ENCODE assay signal across 19 mouse cellular contexts in genomic region chr19:5966786-5967185, GRCm38 (mm10). TPM values are rescaled to one million over a fixed set of nuclear protein-coding genes. Genes with fewer than 3 reads are reported as not detected.
A peak's percentile ranks its signal among the peaks of the same experiment; 100 is the strongest.
DNase-seq lines count a peak whose midpoint lies in the region; ATAC-seq and TF ChIP-seq lines count a peak whose summit lies in the region.
"Had no signal": no experiment of that assay in that cellular context is flagged by ENCODE, and none has a peak within 500 bp of the region (broad histone marks: within the 10 kb centered on the region; RNA-seq: fewer than 3 reads in every experiment).

No protein-coding gene starts in this region.

- 0 out of 2 replicates have a peak, but pooled peaks cover under 1% of the 10 kb centered on the region for H3K36me3 ChIP-seq in heart, embryonic 12.5 days
- no peaks in the 10 kb centered on the region for H3K36me3 ChIP-seq in heart, adult 2 months (ENCODE audit: control insufficient read depth, insufficient read depth, low read length)
- H3K36me3 ChIP-seq in neural tube, embryonic 13.5 days: no peaks in the 10 kb centered on the region
- H3K36me3 ChIP-seq in neural tube, embryonic 15.5 days: no peaks in the 10 kb centered on the region
- peaks cover under 1% of the 10 kb centered on the region for H3K36me3 ChIP-seq in embryonic facial prominence, embryonic 10.5 days (replicated peaks)
- H3K36me3 ChIP-seq in liver, postnatal 0 days (replicated peaks; ENCODE audit: insufficient read depth, low read length): 0 out of 2 replicates have a peak, but pooled peaks cover under 1% of the 10 kb centered on the region
- H3K36me3 ChIP-seq: forebrain, embryonic 15.5 days had no signal

- no peak for DNase-seq in heart, adult 2 months
- no peak for DNase-seq in embryonic facial prominence, embryonic 10.5 days (ENCODE audit: low spot score)
- peak; percentile 60 for DNase-seq in liver, postnatal 0 days
- DNase-seq in left cerebral cortex, adult 2 months (ENCODE audit: extremely low spot score in 1 of 2, low spot score in 2 of 2): no peak
- no peak for DNase-seq in frontal cortex, postnatal 36 days (ENCODE audit: low spot score in 2 of 2)
- DNase-seq: adrenal gland, postnatal 14 days; cerebellum, adult 18-20 months; embryo, embryonic 11 days; kidney, postnatal 25 days; lung, postnatal 10 days had no signal

- no peaks in the 10 kb centered on the region for H3K9me3 ChIP-seq in heart, embryonic 12.5 days (replicated peaks)
- no peaks in the 10 kb centered on the region for H3K9me3 ChIP-seq in neural tube, embryonic 13.5 days
- H3K9me3 ChIP-seq in neural tube, embryonic 15.5 days (replicated peaks): no peaks in the 10 kb centered on the region
- H3K9me3 ChIP-seq in embryonic facial prominence, embryonic 10.5 days: no peaks in the 10 kb centered on the region
- H3K9me3 ChIP-seq in liver, postnatal 0 days (ENCODE audit: low read length): no peaks in the 10 kb centered on the region
- H3K9me3 ChIP-seq: forebrain, embryonic 15.5 days had no signal

- TF ChIP-seq CTCF in heart, adult 2 months (IDR thresholded peaks at IDR 0.05): no peak
- no peak for TF ChIP-seq CTCF in liver, postnatal 0 days (IDR thresholded peaks at IDR 0.05; ENCODE audit: low read depth)
- no peak for TF ChIP-seq CTCF in left cerebral cortex, adult 2 months (IDR thresholded peaks at IDR 0.05)

- no peak for TF ChIP-seq POLR2A in heart, adult 2 months (IDR thresholded peaks at IDR 0.05; ENCODE audit: insufficient read depth, low read depth, low read length)

- H3K4me1 ChIP-seq in heart, embryonic 12.5 days (replicated peaks): peaks cover 27% of the 10 kb centered on the region
- H3K4me1 ChIP-seq in heart, adult 2 months (ENCODE audit: control insufficient read depth, insufficient read depth, low read length): peaks cover 2% of the 10 kb centered on the region
- H3K4me1 ChIP-seq in neural tube, embryonic 13.5 days (replicated peaks): peaks cover 22% of the 10 kb centered on the region
- peaks cover 24% of the 10 kb centered on the region for H3K4me1 ChIP-seq in neural tube, embryonic 15.5 days
- H3K4me1 ChIP-seq in embryonic facial prominence, embryonic 10.5 days: peaks cover 30% of the 10 kb centered on the region
- peaks cover 43% of the 10 kb centered on the region for H3K4me1 ChIP-seq in liver, postnatal 0 days (ENCODE audit: insufficient read depth)

- H3K79me2 ChIP-seq in heart, adult 2 months (replicated peaks; ENCODE audit: control insufficient read depth, insufficient read depth, low read length): no peaks in the 10 kb centered on the region

- H3K4me3 ChIP-seq in heart, embryonic 12.5 days: no peak overlapping the region
- no peak overlapping the region for H3K4me3 ChIP-seq in heart, adult 2 months
- H3K4me3 ChIP-seq in neural tube, embryonic 13.5 days: no peak overlapping the region
- no peak overlapping the region for H3K4me3 ChIP-seq in neural tube, embryonic 15.5 days (replicated peaks)
- peak overlapping the region; percentile 11; the same call in 1 of the 2 replicates for H3K4me3 ChIP-seq in embryonic facial prominence, embryonic 10.5 days
- H3K4me3 ChIP-seq in liver, postnatal 0 days (ENCODE audit: low read depth, low read length): no peak overlapping the region
- no peak overlapping the region for H3K4me3 ChIP-seq in left cerebral cortex, adult 2 months
- H3K4me3 ChIP-seq: forebrain, embryonic 15.5 days had no signal

- no peak overlapping the region for H3K4me2 ChIP-seq in heart, embryonic 12.5 days
- no peak overlapping the region for H3K4me2 ChIP-seq in neural tube, embryonic 13.5 days
- no peak overlapping the region for H3K4me2 ChIP-seq in neural tube, embryonic 15.5 days
- H3K4me2 ChIP-seq in liver, postnatal 0 days (ENCODE audit: low read depth, low read length): peak overlapping the region; percentile 61
- H3K4me2 ChIP-seq: forebrain, embryonic 15.5 days had no signal

- intact Hi-C loops in heart, adult 2 months (cut with DNase I): loop anchor here (10.0 kb wide), 1 partner anchor 368 kb away; the partner anchor contains the start of gene Men1
- intact Hi-C loops in left cerebral cortex, adult 2 months (cut with DNase I): no loop called here

- 0 out of 2 replicates have a peak overlapping the region, but pooled peaks have one; percentile 1 for H3K9ac ChIP-seq in heart, embryonic 12.5 days
- no peak overlapping the region for H3K9ac ChIP-seq in heart, adult 2 months (ENCODE audit: low read depth, low read length)
- H3K9ac ChIP-seq in neural tube, embryonic 13.5 days: peak overlapping the region; percentile 31; the same call in 1 of the 2 replicates
- no peak overlapping the region for H3K9ac ChIP-seq in neural tube, embryonic 15.5 days (replicated peaks)
- peak overlapping the region; percentile 27 for H3K9ac ChIP-seq in liver, postnatal 0 days (replicated peaks)
- H3K9ac ChIP-seq: forebrain, embryonic 15.5 days had no signal

- no peaks in the 10 kb centered on the region for H3K27me3 ChIP-seq in heart, embryonic 12.5 days (replicated peaks)
- H3K27me3 ChIP-seq in heart, adult 2 months (ENCODE audit: control insufficient read depth, insufficient read depth, low read length): no peaks in the 10 kb centered on the region
- H3K27me3 ChIP-seq in neural tube, embryonic 13.5 days: peaks cover 3% of the 10 kb centered on the region; the same call in 1 of the 2 replicates
- no peaks in the 10 kb centered on the region for H3K27me3 ChIP-seq in neural tube, embryonic 15.5 days (replicated peaks)
- H3K27me3 ChIP-seq in embryonic facial prominence, embryonic 10.5 days (replicated peaks; ENCODE audit: low read depth, poor library complexity, severe bottlenecking): no peaks in the 10 kb centered on the region
- H3K27me3 ChIP-seq in liver, postnatal 0 days (ENCODE audit: insufficient read depth, low read length): no peaks in the 10 kb centered on the region
- H3K27me3 ChIP-seq: forebrain, embryonic 15.5 days had no signal

- H3K27ac ChIP-seq in heart, embryonic 12.5 days (ENCODE audit: poor library complexity, severe bottlenecking): no peak overlapping the region
- no peak overlapping the region for H3K27ac ChIP-seq in heart, adult 2 months
- no peak overlapping the region for H3K27ac ChIP-seq in neural tube, embryonic 13.5 days (replicated peaks)
- no peak overlapping the region for H3K27ac ChIP-seq in neural tube, embryonic 15.5 days (replicated peaks)
- peak overlapping the region; percentile 40 for H3K27ac ChIP-seq in embryonic facial prominence, embryonic 10.5 days (replicated peaks)
- H3K27ac ChIP-seq in liver, postnatal 0 days (ENCODE audit: low read depth): peak overlapping the region; percentile 64
- H3K27ac ChIP-seq in left cerebral cortex, adult 2 months: no peak overlapping the region
- H3K27ac ChIP-seq: forebrain, embryonic 15.5 days had no signal

- no peak for TF ChIP-seq EP300 in heart, adult 2 months (IDR thresholded peaks at IDR 0.05; ENCODE audit: insufficient read depth, low read depth, low read length)
- TF ChIP-seq EP300 in liver, postnatal 0 days (IDR thresholded peaks at IDR 0.05; ENCODE audit: low read depth): no peak

- 48% methylated on average over 6 of the region's 6 CpGs for WGBS in heart, embryonic 12.5 days
- 47% methylated on average over 6 of the region's 6 CpGs for WGBS in heart, adult 2 months
- WGBS in neural tube, embryonic 13.5 days: 76% methylated on average over 6 of the region's 6 CpGs
- 85% methylated on average over 6 of the region's 6 CpGs for WGBS in neural tube, embryonic 15.5 days
- WGBS in embryonic facial prominence, embryonic 10.5 days: 74% methylated on average over 6 of the region's 6 CpGs
- WGBS in liver, postnatal 0 days (ENCODE audit: insufficient replicate concordance): 43% methylated on average over 6 of the region's 6 CpGs

- ATAC-seq in heart, embryonic 12.5 days (ENCODE audit: insufficient number of reproducible peaks, low FRiP score): 0 out of 2 replicates have a peak, but pooled peaks have one; percentile 49
- ATAC-seq in neural tube, embryonic 13.5 days (ENCODE audit: low read depth): no peak
- no peak for ATAC-seq in neural tube, embryonic 15.5 days (ENCODE audit: low FRiP score)
- peak; percentile 39; the same call in 1 of the 2 replicates for ATAC-seq in liver, postnatal 0 days
- ATAC-seq: forebrain, embryonic 15.5 days; inflammation-experienced regulatory T-cells, adult 6 months; Patski had no signal

RNA-seq across cellular contexts. Expression of gene Pola2, which starts 2.8 kb away (rescaled TPM):
- 49.3 and 51.1 TPM in 2 replicates for polyA plus RNA-seq in heart, embryonic 12.5 days (2016; fragmentation: Nextera tagmentation; extraction: Ambion mirVana)
- total RNA-seq in heart, adult 2 months (2021): 10 to 100 TPM in 1 of 2 experiments, 1 to 10 TPM in 1; 8.6 to 10.9 TPM
- 27.9 and 38.7 TPM in 2 replicates for polyA plus RNA-seq in heart, adult 2 months (2012; rRNA removed)
- 20.8 and 24.8 TPM in 2 replicates for polyA plus RNA-seq in neural tube, embryonic 13.5 days (2015; fragmentation: Nextera tagmentation; extraction: Ambion mirVana)
- 19.9 and 34.3 TPM in 2 replicates for polyA plus RNA-seq in neural tube, embryonic 15.5 days (2015; fragmentation: Nextera tagmentation; extraction: Ambion mirVana)
- polyA plus RNA-seq in embryonic facial prominence, embryonic 10.5 days (2016; fragmentation: Nextera tagmentation; extraction: Ambion mirVana): 119 and 120 TPM in 2 replicates
- 19.2 and 21.5 TPM in 2 replicates for polyA plus RNA-seq in liver, postnatal 0 days (2015; fragmentation: Nextera tagmentation; extraction: Ambion mirVana)
- total RNA-seq in left cerebral cortex, adult 2 months (2021): 1 to 10 TPM; 5.0 to 6.4 TPM

RNA-seq across cellular contexts. Expression of gene Slc22a20, which starts 19.2 kb away (rescaled TPM):
- polyA plus RNA-seq in heart, embryonic 12.5 days (2016; fragmentation: Nextera tagmentation; extraction: Ambion mirVana): not detected in 2 replicates
- total RNA-seq in heart, adult 2 months (2021): not detected
- polyA plus RNA-seq in heart, adult 2 months (2012; rRNA removed): not detected in 2 replicates
- not detected in 2 replicates for polyA plus RNA-seq in neural tube, embryonic 13.5 days (2015; fragmentation: Nextera tagmentation; extraction: Ambion mirVana)
- not detected in 2 replicates for polyA plus RNA-seq in neural tube, embryonic 15.5 days (2015; fragmentation: Nextera tagmentation; extraction: Ambion mirVana)
- polyA plus RNA-seq in embryonic facial prominence, embryonic 10.5 days (2016; fragmentation: Nextera tagmentation; extraction: Ambion mirVana): not detected in 2 replicates
- 0.09 TPM in 1 of 2 replicates, not detected in the other for polyA plus RNA-seq in liver, postnatal 0 days (2015; fragmentation: Nextera tagmentation; extraction: Ambion mirVana)
- not detected for total RNA-seq in left cerebral cortex, adult 2 months (2021)
- total RNA-seq: adrenal gland, postnatal 14 days; left cerebral cortex, postnatal 14 days had no signal
- polyA plus RNA-seq: forebrain, embryonic 15.5 days; gonadal fat pad, adult 2 months; inflammation-experienced regulatory T-cells, adult 6 months; Patski; stomach, embryonic 16.5 days had no signal

RNA-seq across cellular contexts. Expression of gene Cdc42ep2, which starts 42.2 kb away (rescaled TPM):
- 6.5 and 7.3 TPM in 2 replicates for polyA plus RNA-seq in heart, embryonic 12.5 days (2016; fragmentation: Nextera tagmentation; extraction: Ambion mirVana)
- total RNA-seq in heart, adult 2 months (2021): 1 to 10 TPM; 8.0 to 8.4 TPM
- polyA plus RNA-seq in heart, adult 2 months (2012; rRNA removed): 11.7 and 19.0 TPM in 2 replicates
- polyA plus RNA-seq in neural tube, embryonic 13.5 days (2015; fragmentation: Nextera tagmentation; extraction: Ambion mirVana): 11.8 and 13.5 TPM in 2 replicates
- 19.3 and 20.9 TPM in 2 replicates for polyA plus RNA-seq in neural tube, embryonic 15.5 days (2015; fragmentation: Nextera tagmentation; extraction: Ambion mirVana)
- polyA plus RNA-seq in embryonic facial prominence, embryonic 10.5 days (2016; fragmentation: Nextera tagmentation; extraction: Ambion mirVana): 1.5 and 2.2 TPM in 2 replicates
- polyA plus RNA-seq in liver, postnatal 0 days (2015; fragmentation: Nextera tagmentation; extraction: Ambion mirVana): 3.0 TPM in 2 replicates
- 1 to 10 TPM; 4.7 to 4.9 TPM for total RNA-seq in left cerebral cortex, adult 2 months (2021)

RNA-seq across cellular contexts. Expression of gene Capn1, which starts 48.9 kb away (rescaled TPM):
- polyA plus RNA-seq in heart, embryonic 12.5 days (2016; fragmentation: Nextera tagmentation; extraction: Ambion mirVana): 8.2 and 8.4 TPM in 2 replicates
- total RNA-seq in heart, adult 2 months (2021): 10 to 100 TPM; 26.4 to 26.8 TPM
- polyA plus RNA-seq in heart, adult 2 months (2012; rRNA removed): 21.5 and 26.2 TPM in 2 replicates
- 6.9 and 7.5 TPM in 2 replicates for polyA plus RNA-seq in neural tube, embryonic 13.5 days (2015; fragmentation: Nextera tagmentation; extraction: Ambion mirVana)
- 6.4 and 12.3 TPM in 2 replicates for polyA plus RNA-seq in neural tube, embryonic 15.5 days (2015; fragmentation: Nextera tagmentation; extraction: Ambion mirVana)
- 2.9 and 3.2 TPM in 2 replicates for polyA plus RNA-seq in embryonic facial prominence, embryonic 10.5 days (2016; fragmentation: Nextera tagmentation; extraction: Ambion mirVana)
- polyA plus RNA-seq in liver, postnatal 0 days (2015; fragmentation: Nextera tagmentation; extraction: Ambion mirVana): 6.8 and 7.2 TPM in 2 replicates
- 10 to 100 TPM; 20.8 to 23.1 TPM for total RNA-seq in left cerebral cortex, adult 2 months (2021)

RNA-seq across cellular contexts. Expression of gene Dpf2, which starts 54.0 kb away (rescaled TPM):
- polyA plus RNA-seq in heart, embryonic 12.5 days (2016; fragmentation: Nextera tagmentation; extraction: Ambion mirVana): 111 and 118 TPM in 2 replicates
- total RNA-seq in heart, adult 2 months (2021): 10 to 100 TPM; 82.3 to 83.5 TPM
- polyA plus RNA-seq in heart, adult 2 months (2012; rRNA removed): 71.8 and 104 TPM in 2 replicates
- 117 and 135 TPM in 2 replicates for polyA plus RNA-seq in neural tube, embryonic 13.5 days (2015; fragmentation: Nextera tagmentation; extraction: Ambion mirVana)
- 95.7 and 115 TPM in 2 replicates for polyA plus RNA-seq in neural tube, embryonic 15.5 days (2015; fragmentation: Nextera tagmentation; extraction: Ambion mirVana)
- 231 and 251 TPM in 2 replicates for polyA plus RNA-seq in embryonic facial prominence, embryonic 10.5 days (2016; fragmentation: Nextera tagmentation; extraction: Ambion mirVana)
- polyA plus RNA-seq in liver, postnatal 0 days (2015; fragmentation: Nextera tagmentation; extraction: Ambion mirVana): 28.1 and 32.6 TPM in 2 replicates
- 100 to 1,000 TPM in 1 of 2 experiments, 10 to 100 TPM in 1; 94.8 to 100 TPM for total RNA-seq in left cerebral cortex, adult 2 months (2021)

Comparison
In these comparisons a context has a peak if more than half of its experiments do, and no peak if none do; other contexts are left out.
1. H3K9ac ChIP-seq: peak in heart, embryonic 12.5 days (single experiment), neural tube, embryonic 13.5 days (single experiment) and liver, postnatal 0 days (single experiment); none in heart, adult 2 months (single experiment) and neural tube, embryonic 15.5 days (single experiment).
2. ATAC-seq: peak in heart, embryonic 12.5 days (single experiment) and liver, postnatal 0 days (single experiment); none in neural tube, embryonic 13.5 days (single experiment) and neural tube, embryonic 15.5 days (single experiment).
3. H3K27ac ChIP-seq: peak in embryonic facial prominence, embryonic 10.5 days (single experiment) and liver, postnatal 0 days (single experiment); none in heart, embryonic 12.5 days (single experiment), heart, adult 2 months (single experiment), neural tube, embryonic 13.5 days (single experiment), neural tube, embryonic 15.5 days (single experiment) and left cerebral cortex, adult 2 months (single experiment).